ENCODE assay signal across 14 mouse cellular contexts in genomic region chr8:75078851-75079250, GRCm38 (mm10).
"Had no signal": no experiment of that assay in that cellular context is flagged by ENCODE, and none has a peak within 500 bp of the region (broad histone marks: within the 10 kb centered on the region; RNA-seq: fewer than 3 reads in every experiment).

No protein-coding gene starts in this region.

- DNase-seq: gastrocnemius, postnatal 14 days; gastrocnemius, postnatal 36 days; heart, adult 11 months; heart, adult 2 months; heart, postnatal 14 days; heart, postnatal 36 days; kidney, adult 11 months; kidney, adult 2 months; kidney, adult 9 months; kidney, postnatal 14 days; kidney, postnatal 36 days; layer of hippocampus, adult 9-11 months; layer of hippocampus, postnatal 36 days; left cerebral cortex, postnatal 4 days had no signal
